Mouse (Mus musculus): ENCODE data around the gene Ripply1.
"Not testable (repeated sequence)": the region's sequence is repeated elsewhere in the genome, so short reads cannot be mapped to it uniquely, and the experiment has no call there.

The Ripply1 gene

GRCm38 (mm10) chrX:139779401-139779800 lies 2.8 kb downstream of the Ripply1 start:
- DNase-seq, result no peak

GRCm38 (mm10) chrX:139778886-139779285 lies 3.3 kb downstream of the Ripply1 start:
- DNase-seq, result no peak

DNA sequence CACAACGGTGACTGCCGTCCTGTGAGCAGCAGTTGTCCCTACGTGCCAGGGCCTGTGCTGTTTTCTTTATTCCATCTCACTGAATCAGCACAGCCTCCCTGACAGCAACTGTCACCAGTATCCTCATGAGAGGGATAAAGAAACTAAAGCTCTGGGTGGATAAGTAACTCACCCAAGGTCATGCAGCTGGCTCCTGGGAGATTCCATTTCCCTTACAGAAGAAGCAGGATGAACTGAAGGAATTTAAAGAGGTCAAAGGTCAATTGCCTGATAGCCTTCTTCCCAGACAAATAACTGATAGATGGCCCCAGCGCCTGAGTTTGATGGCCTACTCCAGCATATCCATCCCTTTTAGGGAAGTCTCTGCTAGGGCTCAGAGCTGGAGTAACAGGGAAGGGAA lies 4.8 kb downstream of the Ripply1 start:
- DNase-seq, result no peak

DNA sequence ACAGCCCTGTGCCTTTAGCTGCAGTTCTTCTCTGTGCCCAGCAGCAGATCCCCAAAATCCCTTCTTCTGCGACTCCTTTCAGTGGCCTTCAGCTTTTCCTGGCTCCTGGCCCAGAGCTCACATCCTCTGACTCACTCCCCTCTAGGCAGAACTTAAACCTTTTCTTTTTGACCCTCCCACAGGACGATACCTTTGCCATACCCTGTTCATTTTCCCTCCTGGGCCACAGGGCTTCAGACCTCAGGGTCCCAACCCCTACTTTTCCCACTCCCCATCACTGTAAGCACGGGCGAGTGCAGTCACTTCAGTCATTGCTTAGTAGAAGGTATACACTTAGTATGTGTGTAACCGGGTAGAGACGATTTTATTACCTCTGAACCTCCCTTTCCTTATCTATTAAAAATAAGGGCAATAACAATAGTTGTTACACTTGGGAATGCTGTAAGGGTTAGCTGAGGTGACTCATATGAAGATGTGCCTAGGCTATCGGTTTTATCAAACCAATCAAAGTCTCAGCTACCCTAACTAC lies 7.0 kb downstream of the Ripply1 start:
- no peak for DNase-seq

DNA sequence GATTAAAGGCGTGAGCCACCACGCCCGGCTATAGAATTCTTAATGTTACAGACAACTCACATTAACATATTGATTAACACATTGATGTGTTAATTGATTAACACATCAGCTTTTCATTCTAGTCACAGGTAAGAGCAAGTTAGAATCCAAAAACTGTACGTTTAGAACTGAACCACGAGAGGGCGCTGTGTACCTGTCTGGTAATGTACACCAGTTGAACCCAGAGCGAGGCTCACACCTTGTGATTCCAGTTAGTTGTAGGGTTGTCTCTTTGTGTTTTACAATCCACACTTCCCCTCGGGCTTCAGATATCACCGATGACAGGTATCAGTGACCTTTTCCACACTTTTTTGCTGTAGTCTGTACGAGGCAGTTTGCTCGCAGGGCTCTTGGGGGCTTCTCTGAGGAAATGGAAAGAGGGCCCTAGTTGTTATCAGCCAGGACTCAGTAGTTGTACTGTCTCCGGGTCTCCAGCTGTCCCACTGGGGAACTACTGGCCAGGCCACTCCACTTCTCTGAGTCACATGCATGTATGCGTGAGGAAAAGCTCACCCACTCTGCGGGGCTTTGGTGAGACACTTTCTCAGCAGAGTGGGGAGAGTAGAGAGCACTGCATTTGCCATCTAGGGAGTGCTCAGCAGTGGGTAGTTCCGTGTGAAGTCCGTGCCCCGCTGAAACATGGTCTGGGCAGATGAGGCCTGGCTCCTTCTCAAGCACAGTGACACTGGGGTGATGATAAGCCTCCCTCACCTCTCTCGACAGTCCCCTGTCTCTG lies 7.7 kb downstream of the Ripply1 start:
- peak; percentile 73 for DNase-seq

GRCm38 (mm10) chrX:139769975-139770637 lies 12.0 kb downstream of the Ripply1 start:
- DNase-seq, result no peak

DNA sequence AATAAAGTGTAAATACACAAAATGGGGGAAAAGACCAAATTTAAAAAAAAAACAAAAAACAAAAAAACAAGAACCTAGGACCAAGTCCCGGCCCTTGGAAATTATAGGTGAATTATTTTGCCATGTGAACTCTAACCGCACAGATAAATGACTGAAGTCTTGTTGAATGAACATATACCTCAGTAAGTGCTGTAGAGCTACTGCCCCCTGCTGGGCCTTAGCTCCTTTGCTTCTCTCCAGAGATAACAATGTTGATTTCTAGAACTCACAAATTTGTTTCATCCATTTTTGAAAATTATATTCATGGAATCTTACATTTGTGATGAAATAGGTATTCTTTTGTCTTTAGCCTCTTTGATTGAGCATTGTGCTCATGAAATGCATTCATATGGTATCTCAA lies 19.6 kb downstream of the Ripply1 start:
- DNase-seq, result peak; percentile 57

DNA sequence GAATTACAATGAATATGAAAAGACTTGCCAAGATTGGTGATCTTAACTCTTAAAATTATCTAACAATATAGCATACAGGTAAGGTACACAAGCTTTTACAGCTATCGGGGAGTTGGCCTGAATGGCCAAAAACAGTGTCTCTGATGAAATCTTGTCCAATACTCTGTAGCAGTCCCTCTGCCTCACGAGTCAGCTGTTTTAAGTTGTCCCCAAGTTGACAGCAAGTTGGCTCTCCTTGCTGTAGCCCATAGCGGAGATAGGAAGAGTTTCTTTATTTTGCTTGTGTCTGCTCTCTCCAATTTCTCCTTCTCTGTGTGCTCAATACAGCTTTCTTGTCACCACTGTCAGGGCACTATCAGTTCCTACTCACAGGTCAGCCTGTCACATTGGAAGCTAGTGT lies 23.5 kb downstream of the Ripply1 start:
- DNase-seq, result not testable (repeated sequence)

DNA sequence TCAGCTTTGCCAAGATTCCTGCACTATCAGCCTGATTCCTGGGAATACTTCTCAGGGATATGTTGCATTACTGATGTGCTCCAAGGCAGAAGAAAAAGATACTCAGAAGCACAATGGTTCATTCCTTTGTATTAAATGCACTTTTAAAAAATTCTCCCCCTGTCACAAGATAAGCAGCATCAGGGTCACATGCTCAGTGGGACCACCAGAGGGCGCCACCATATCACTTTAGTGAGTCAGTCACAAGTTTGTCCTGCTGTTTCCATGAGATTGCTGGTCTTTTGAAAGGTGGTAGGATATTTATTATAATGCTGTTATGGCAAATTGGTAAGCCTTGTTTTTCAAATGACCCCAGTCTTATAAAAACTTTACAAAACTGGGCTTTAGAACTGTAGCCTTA lies 30.3 kb downstream of the Ripply1 start:
- DNase-seq, result peak; percentile 75

DNA sequence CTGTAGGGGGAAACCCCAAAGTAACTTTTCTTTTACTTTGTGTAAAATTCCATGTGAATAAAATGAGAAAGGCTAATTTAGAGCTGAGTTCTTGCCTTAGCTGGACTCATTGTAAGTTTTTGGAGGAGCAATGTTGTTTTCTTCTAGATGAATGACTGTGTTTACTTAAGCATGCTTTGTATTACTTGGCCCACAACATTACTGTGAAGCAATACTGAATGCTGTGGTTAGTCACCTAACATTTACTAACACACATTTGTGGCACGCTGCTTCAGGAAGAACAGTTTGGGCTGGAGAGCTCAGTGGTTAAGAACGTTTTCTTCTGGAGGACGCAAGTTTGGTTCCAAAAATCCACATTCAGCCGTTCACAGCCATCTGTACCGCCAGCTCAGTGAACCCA lies 45.1 kb downstream of the Ripply1 start:
- no peak for DNase-seq

DNA sequence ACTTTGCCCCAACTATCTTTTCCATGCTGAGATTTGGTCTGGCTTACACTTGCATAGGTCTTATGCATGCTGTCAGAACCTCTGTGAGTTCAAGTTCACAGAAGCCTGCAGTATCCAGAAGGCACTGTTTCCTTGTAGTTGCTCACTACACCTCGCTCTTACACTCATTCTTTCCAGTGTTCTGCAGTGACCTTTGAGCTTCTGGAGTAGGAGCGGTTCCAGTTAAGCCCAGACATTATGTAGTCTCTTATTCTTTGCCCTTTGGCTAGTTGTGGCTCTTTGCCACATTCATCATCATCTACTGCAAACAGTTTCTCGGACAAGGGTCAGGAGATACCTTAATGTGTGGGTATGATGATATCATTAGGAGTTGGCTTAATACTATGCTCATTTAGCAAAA lies 51.6 kb downstream of the Ripply1 start:
- DNase-seq, result no peak

Data from thymus, postnatal 4 days (tissue).